Mouse (Mus musculus) adrenal gland, adult 18-20 months (tissue): ENCODE measurements at regions not wholly inside any gene's neighbourhood (a gene's known extent, or its start where the extent isn't known, plus 50 kb on each side); places are given as distances from the start of the nearest gene placed in this dataset.
"Not testable (repeated sequence)": the region's sequence is repeated elsewhere in the genome, so short reads cannot be mapped to it uniquely, and the experiment has no call there.

Source experiments
- DNase-seq, 2 experiments: peaks; one replicate each; pipeline ENCODE4 v3.0.0; 2021 to 2022; ENCODE audit warnings: low spot score in 2 of 2

- not testable (repeated sequence) for DNase-seq
Observed at GRCm38 (mm10) chr13:3035291-3035690, 502.6 kb upstream of the Gdi2 start.

- DNase-seq = peak; percentile 11 to 20
Observed at GRCm38 (mm10) chr13:3037010-3037409, 500.9 kb upstream of the Gdi2 start.

- DNase-seq = not testable (repeated sequence)
Observed at GRCm38 (mm10) chr13:3046381-3047105, 491.3 kb upstream of the Gdi2 start.

- DNase-seq = not testable (repeated sequence)
Observed at GRCm38 (mm10) chr13:3083480-3083879, 454.4 kb upstream of the Gdi2 start.

GRCm38 (mm10) chr13:3089971-3090370 lies 447.9 kb upstream of the Gdi2 start:
- DNase-seq = not testable (repeated sequence)

- DNase-seq = not testable (repeated sequence)
Observed at GRCm38 (mm10) chr13:3106543-3106942, 431.3 kb upstream of the Gdi2 start.

- DNase-seq = not testable (repeated sequence)
Observed at GRCm38 (mm10) chr13:3128150-3128549, 409.7 kb upstream of the Gdi2 start.

- DNase-seq = not testable (repeated sequence)
Observed at GRCm38 (mm10) chr13:3137281-3137680, 400.6 kb upstream of the Gdi2 start.

GRCm38 (mm10) chr13:3138698-3139097 lies 399.2 kb upstream of the Gdi2 start:
- DNase-seq = no peak

GRCm38 (mm10) chr13:3145513-3145912 lies 392.4 kb upstream of the Gdi2 start:
- not testable (repeated sequence) for DNase-seq
